Mouse (Mus musculus): Measurements from ENCODE around the gene Pkp3.

The Pkp3 gene

DNA sequence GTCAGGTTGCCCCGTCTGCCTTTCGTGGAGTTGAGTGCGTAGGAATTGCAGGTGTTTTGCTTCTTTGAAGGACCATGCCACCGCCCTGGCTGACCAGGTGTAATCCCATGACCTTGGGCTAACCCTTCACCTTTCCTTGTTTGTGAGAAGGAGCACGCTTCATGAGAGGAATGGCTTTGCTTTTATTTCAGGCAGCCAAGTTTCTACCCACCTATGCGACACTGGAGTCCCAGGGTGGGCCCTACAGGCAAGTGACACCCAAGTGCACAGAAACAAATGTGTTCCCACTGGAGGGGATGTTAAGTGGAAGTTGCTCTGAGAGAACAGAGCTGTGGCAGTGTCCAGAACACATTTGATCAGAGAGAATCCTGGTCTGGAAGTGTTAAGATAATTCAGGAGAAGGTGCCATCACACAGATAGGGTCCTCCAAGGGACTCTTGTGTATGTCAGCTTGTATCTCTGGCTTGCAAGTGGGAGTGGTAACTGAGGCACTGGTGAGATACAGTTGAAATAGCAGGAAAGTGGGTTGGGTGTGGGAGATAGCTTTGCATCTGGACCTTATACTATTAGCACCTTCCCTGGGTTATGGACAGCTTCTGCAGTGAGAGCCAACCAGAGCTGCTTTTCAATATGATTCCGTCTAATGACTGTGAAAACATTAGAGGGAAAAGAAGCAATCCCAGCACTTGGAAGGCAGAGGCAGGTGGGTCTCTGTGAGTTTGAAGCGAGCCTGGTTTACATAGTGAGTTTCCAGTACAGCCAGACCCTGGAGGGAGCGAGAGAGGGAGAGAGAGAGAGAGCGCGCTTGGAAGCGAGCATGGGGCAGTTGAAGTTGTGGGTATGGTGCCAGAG is 54.1 kb downstream of the Pkp3 start:
- ATAC-seq (ENCODE audit: insufficient number of reproducible peaks, low FRiP score, low TSS enrichment): no peak; the same call in 1 of the 2 replicates
